Mouse (Mus musculus) gastrocnemius, adult 8-10 months (tissue): ENCODE measurements at regions not wholly inside any gene's neighbourhood (a gene's known extent, or its start where the extent isn't known, plus 50 kb on each side); places are given as distances from the start of the nearest gene placed in this dataset.

Experiments
- DNase-seq, 2 experiments: peaks; one replicate each; pipeline ENCODE4 v3.0.0; 2022; ENCODE audit warnings: low spot score in 2 of 2

DNA sequence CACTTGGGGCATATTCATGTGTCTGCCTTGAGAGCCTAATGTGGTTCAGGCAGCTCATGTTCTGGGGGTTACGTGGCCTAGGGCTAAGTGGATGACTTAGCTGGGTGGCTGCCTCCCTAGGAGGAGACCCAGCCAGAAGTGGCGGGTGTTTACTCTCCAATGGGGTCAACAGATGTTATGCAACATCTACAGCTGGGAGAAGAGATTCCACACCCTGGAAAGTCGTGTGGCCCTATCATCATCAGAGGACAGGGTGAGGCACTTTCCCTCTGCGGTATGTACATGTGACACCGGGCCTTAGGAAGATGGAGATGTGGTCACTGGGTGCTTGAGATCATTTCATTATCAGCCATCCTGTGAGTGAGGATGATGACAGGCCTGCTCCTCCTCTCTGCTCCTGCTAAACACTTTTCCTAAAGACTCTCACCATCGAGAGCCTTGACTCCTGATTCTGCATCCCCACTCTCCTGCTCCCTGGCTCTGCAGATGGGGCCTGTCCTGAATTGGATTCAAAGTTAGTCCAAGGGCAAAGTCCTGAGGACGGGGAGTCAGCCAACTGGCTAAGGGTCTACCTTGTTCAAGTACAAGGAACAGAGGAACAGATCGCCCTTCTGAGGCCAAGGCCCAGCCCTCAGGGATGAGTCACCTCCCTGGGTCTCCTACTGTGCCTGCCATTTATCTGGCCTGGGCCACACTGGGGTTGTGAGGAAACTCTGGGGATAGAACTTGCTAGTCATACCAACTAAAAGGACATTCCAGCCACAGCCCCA lies 99.8 kb upstream of the Cops8 start:
- peak; percentile 46 to 47 for DNase-seq

DNA sequence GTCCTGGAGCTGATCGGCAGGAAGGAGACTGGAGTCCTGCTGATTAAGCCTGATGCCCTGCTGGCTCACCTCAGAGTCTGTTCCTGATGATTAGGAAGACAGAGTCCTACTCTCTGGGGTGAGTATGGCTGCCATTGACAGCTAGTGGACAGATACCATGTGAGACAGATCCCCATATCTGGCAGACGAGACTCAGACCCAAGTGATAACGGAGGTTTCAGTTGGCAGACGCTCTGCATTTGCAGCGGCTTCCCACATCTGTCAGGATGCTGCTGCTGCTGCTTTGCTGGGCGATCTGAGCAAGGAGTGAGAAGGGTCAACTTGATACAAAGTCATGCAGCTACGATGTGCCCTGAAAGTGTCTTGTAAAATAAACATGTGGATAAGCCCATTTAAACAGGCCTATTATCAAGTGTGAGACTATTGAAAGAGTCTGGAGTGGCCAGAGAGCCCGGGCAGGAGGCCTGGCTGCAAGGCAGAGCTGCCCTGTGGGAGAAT lies 98.1 kb upstream of the Cops8 start:
- no peak for DNase-seq

DNA sequence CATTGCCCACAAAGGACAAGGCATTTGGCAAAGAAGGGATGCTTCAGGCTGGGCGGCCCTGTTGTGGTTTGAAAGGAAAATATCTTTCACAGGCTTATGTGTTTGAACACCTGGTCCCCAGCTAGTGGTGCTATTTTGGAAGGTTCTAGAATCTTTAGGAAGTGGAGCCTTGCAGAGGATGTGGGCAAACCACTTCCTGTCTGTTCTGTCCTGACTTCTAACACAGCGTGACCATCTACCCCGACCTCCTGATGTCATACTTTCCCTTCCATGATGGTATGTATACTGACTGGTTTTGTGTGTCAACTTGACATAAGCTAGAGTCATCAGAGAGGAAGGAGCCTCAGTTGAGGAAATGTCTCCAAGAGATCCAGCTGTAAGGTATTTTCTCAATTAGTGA lies 97.2 kb upstream of the Cops8 start:
- no peak for DNase-seq

- DNase-seq: no peak
These were observed 96.2 kb upstream of the Cops8 start for GRCm38 (mm10) chr1:90506582-90506981.

- DNase-seq: no peak
These were observed 93.4 kb upstream of the Cops8 start for GRCm38 (mm10) chr1:90509371-90509770.

DNA sequence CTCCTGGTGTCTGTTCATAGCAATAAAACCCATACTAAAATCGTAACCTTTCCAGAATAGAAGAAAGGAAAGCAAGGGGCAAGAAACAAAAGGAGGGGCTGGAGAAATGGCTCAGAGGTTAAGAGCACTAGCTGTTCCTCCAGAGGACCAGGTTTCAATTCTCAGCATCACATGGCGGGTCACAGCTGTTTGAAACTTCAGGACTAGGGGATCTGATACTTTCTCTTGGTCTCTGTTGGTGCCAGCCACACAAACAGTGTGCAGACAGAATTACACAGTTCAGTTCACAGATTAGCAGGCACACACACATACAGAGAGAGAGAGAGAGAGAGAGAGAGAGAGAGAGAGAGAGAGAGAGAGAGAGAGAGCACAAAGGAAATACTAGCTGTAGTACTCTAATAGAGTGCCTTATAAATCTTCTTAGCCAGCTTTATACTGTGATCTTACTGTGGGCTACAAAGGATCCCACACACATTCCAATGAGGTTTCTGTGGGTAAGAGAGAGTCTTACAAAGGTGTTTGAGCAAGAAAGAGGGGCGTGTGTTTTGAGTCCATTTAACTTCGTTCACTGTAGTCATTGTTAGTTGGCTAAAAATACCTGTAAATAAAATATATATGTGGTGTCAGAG lies 89.2 kb upstream of the Cops8 start:
- no peak for DNase-seq

GRCm38 (mm10) chr1:90514176-90514575 lies 88.6 kb upstream of the Cops8 start:
- no peak for DNase-seq

- DNase-seq: no peak
These were observed 84.1 kb upstream of the Cops8 start for GRCm38 (mm10) chr1:90518584-90519265.

DNA sequence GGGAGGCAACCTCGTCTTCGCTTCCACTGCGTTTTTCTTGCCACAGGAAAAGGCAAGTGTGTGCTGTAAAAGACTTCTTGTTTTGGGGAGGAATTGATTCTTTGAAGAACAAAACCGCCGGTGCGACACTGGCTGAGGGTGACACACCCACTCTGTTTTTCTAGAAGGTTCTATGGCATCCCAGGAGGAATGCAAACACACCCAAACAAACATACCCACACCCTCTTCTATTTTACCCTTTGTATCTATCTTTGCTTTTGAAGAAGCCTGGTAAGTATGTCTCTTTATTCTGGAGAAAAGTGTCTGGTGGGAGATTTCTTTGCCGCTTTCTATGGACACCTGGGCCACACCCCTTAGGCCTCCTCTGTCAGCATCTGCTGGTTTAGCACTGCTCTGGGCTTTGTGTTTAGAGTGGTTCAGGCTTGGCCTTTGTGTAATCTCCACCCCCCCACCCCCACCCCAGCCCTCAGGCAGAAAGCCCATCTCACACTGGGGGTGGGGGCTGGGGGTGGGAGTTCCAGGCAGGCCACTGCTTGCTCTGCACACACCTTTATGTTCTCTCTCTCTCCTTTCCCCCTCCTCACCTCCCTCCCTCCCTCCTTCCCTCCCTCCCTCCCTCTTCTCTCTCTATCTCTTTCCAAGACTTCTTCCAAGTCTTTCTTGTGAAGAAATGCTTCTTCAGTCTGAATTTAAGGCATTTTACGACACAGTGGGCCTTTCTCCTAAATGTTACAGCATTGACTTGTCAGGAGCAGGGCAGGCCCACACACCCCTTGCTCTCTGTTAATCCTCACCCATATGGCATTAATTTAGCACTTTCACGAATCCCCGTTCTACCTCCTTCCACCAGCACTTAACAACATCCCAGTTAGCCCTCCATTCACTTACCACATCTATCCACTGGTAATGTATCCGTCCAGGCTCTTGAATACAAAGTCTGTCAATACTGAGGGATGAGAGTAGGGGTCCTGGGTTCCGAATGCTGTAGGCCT lies 83.2 kb upstream of the Cops8 start:
- DNase-seq: no peak

GRCm38 (mm10) chr1:90522294-90522693 lies 80.5 kb upstream of the Cops8 start:
- peak; percentile 41 to 53 for DNase-seq

DNA sequence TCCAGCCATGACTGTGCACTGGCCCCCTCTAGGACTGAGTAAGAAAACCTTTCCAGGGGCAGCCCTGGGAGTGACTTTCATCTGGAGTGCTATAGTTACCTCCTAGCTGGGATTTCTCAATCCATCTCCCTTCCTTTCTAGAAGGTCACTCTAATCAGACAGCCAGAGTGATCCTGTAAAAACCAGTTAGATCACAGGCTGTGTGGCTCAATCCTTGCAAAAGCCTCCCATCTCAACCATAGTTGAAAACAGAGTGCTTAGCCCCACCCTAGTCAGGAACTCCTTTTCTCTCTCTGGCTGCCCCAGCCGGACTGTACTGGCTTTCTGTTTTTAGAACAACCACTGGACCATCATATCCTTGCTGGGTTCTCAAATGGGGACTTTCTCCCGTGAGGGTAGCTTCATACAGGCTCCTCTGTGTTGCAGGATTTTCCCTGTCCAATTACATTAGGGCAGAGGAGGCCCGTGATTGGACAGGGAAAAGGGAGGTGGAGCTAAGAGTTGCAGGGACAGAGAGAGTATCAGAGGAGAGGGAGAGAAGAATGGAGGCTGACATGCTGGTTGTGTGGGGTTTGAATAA lies 78.0 kb upstream of the Cops8 start:
- DNase-seq: no peak

GRCm38 (mm10) chr1:90526311-90526710 lies 76.5 kb upstream of the Cops8 start:
- no peak for DNase-seq

DNA sequence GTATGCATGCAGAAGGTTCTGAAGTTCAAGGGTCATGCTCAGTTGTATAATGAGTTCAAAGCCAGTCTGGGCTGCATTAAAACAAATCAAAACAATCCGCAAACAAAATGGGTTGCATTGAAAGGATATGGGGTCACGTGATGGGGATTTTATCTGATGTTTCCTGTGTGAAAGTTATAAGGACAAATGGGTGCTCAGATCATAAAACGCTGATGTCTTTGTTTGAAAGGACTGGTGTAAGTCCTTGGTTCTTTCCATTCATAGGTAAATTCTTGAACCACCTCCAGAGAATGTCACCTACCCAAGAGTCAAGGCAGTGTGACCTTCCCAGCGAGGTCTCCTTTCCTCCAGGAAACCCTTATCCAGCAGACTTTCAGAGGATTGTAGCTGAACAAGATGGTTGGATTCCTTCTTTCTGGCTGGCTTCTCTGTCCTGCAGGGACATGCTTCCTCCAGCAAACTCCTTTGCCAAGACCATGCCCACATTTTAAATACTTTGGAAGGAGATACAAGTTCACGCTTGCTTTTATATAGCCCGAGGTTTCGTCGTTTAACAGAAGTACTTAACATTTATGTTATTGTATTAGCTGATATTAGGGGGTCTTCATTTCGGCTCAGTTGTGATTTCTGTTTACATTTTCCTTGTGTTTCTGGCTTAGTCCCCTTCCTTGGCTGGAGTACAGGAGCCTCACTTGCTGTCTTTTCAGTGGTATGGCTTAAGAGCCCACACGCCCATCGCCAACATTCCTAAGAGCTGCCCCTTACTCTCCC lies 74.6 kb upstream of the Cops8 start:
- DNase-seq: no peak

GRCm38 (mm10) chr1:90533481-90533880 lies 69.3 kb upstream of the Cops8 start:
- DNase-seq: no peak

- no peak for DNase-seq
These were observed 66.7 kb upstream of the Cops8 start for GRCm38 (mm10) chr1:90536105-90536504.

GRCm38 (mm10) chr1:90543801-90544795 lies 58.7 kb upstream of the Cops8 start:
- no peak for DNase-seq

GRCm38 (mm10) chr1:90544821-90545536 lies 57.8 kb upstream of the Cops8 start:
- no peak for DNase-seq

DNA sequence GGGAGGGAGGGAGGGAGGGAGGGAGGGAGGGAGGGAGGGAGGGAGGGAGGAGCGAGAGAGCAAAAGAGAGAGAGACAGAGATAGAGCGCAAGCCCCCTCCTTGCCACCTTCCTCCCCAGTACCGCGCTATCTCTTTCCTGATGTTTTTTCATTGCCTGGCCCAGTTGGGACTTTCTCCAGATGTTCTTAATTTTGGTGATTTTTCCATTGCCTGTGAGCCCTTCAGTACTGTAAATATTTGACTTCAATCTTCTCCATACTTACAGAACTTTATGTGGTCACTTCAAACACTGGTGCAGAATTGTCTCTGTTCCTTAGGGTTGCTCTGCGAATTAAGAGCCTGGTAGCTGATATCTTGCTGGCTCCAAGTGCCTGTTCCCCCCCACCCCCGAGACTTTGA lies 50.1 kb upstream of the Cops8 start:
- DNase-seq: no peak
